Mouse (Mus musculus): ENCODE data around the gene Tex21. TPM values are rescaled to one million over a fixed set of nuclear protein-coding genes. Genes with fewer than 3 reads are reported as not detected.
"Not testable (repeated sequence)": the region's sequence is repeated elsewhere in the genome, so short reads cannot be mapped to it uniquely, and the experiment has no call there.

The Tex21 gene
- total and polyA plus RNA-seq, 2 experiments from 2014 or later, result not detected

GRCm38 (mm10) chr12:76239839-76240571, 6.5 kb downstream of the Tex21 start:
- DNase-seq (ENCODE audit: low spot score) (no peak), ATAC-seq (no peak)
- Histone ChIP-seq H3K4me3 (ENCODE audit: low read length) (no peak overlapping the region), H3K9me3 (ENCODE audit: low read length) (no peaks in the 10 kb centered on the region), H3K36me3 (ENCODE audit: insufficient read depth, low read length) (no peaks in the 10 kb centered on the region), H3K9ac (replicated peaks; ENCODE audit: low read length) (no peak overlapping the region), H3K27ac (no peak overlapping the region), H3K27me3 (ENCODE audit: insufficient read depth, low read length) (no peaks in the 10 kb centered on the region), H3K4me1 (ENCODE audit: insufficient read depth, low read length) (no peaks in the 10 kb centered on the region), H3K4me2 (ENCODE audit: low read depth, low read length) (no peak overlapping the region)
- 80% methylated on average over 7 of the region's 7 CpGs for WGBS
- no peak for TF ChIP-seq CTCF (IDR thresholded peaks at IDR 0.05; ENCODE audit: low read depth)

GRCm38 (mm10) chr12:76239145-76239838, 7.3 kb downstream of the Tex21 start:
- H3K4me2 ChIP-seq (ENCODE audit: low read depth, low read length), result no peak overlapping the region
- DNase-seq (ENCODE audit: low spot score) (no peak), ATAC-seq (no peak)
- no peak for TF ChIP-seq CTCF (IDR thresholded peaks at IDR 0.05; ENCODE audit: low read depth)
- H3K27me3 ChIP-seq (ENCODE audit: insufficient read depth, low read length), result no peaks in the 10 kb centered on the region
- no peak overlapping the region for H3K4me3 ChIP-seq (ENCODE audit: low read length)
- H3K4me1 ChIP-seq (ENCODE audit: insufficient read depth, low read length), result no peaks in the 10 kb centered on the region
- no peak overlapping the region for H3K9ac ChIP-seq (replicated peaks; ENCODE audit: low read length)
- WGBS, result 78% methylated on average over 10 of the region's 10 CpGs
- no peak overlapping the region for H3K27ac ChIP-seq
- no peaks in the 10 kb centered on the region for H3K36me3 ChIP-seq (ENCODE audit: insufficient read depth, low read length)
- no peaks in the 10 kb centered on the region for H3K9me3 ChIP-seq (ENCODE audit: low read length)

- no peak overlapping the region for H3K4me3 ChIP-seq (ENCODE audit: low read length)
- ATAC-seq (no peak), DNase-seq (ENCODE audit: low spot score) (no peak)
- no peaks in the 10 kb centered on the region for H3K4me1 ChIP-seq (ENCODE audit: insufficient read depth, low read length)
- H3K9ac ChIP-seq (replicated peaks; ENCODE audit: low read length), result no peak overlapping the region
- TF ChIP-seq CTCF (IDR thresholded peaks at IDR 0.05; ENCODE audit: low read depth), result no peak
- 90% methylated on average over 6 of the region's 6 CpGs for WGBS
- H3K27ac ChIP-seq, result no peak overlapping the region
- H3K4me2 ChIP-seq (ENCODE audit: low read depth, low read length), result no peak overlapping the region
- H3K36me3 ChIP-seq (ENCODE audit: insufficient read depth, low read length), result no peaks in the 10 kb centered on the region
- H3K27me3 ChIP-seq (ENCODE audit: insufficient read depth, low read length), result no peaks in the 10 kb centered on the region
- no peaks in the 10 kb centered on the region for H3K9me3 ChIP-seq (ENCODE audit: low read length)
Observed at GRCm38 (mm10) chr12:76235253-76235652, 11.3 kb downstream of the Tex21 start.

GRCm38 (mm10) chr12:76230644-76231043, 15.9 kb downstream of the Tex21 start:
- H3K4me1 ChIP-seq (ENCODE audit: insufficient read depth, low read length), result no peaks in the 10 kb centered on the region
- TF ChIP-seq CTCF (IDR thresholded peaks at IDR 0.05; ENCODE audit: low read depth), result no peak
- DNase-seq (ENCODE audit: low spot score) (no peak), ATAC-seq (no peak)
- no peaks in the 10 kb centered on the region for H3K27me3 ChIP-seq (ENCODE audit: insufficient read depth, low read length)
- H3K4me3 ChIP-seq (ENCODE audit: low read length), result no peak overlapping the region
- 84% methylated on average over 6 of the region's 6 CpGs for WGBS
- no peaks in the 10 kb centered on the region for H3K9me3 ChIP-seq (ENCODE audit: low read length)
- H3K36me3 ChIP-seq (ENCODE audit: insufficient read depth, low read length), result no peaks in the 10 kb centered on the region
- no peak overlapping the region for H3K4me2 ChIP-seq (ENCODE audit: low read depth, low read length)
- no peak overlapping the region for H3K27ac ChIP-seq
- H3K9ac ChIP-seq (replicated peaks; ENCODE audit: low read length), result no peak overlapping the region

GRCm38 (mm10) chr12:76222104-76222503, 24.4 kb downstream of the Tex21 start:
- not testable (repeated sequence) for ATAC-seq; DNase-seq (ENCODE audit: low spot score); H3K4me3 ChIP-seq (ENCODE audit: low read length); H3K4me2 ChIP-seq (ENCODE audit: low read depth, low read length); H3K27ac ChIP-seq; H3K4me1 ChIP-seq (ENCODE audit: insufficient read depth, low read length); H3K27me3 ChIP-seq (ENCODE audit: insufficient read depth, low read length); H3K9me3 ChIP-seq (ENCODE audit: low read length); H3K36me3 ChIP-seq (ENCODE audit: insufficient read depth, low read length); H3K9ac ChIP-seq (replicated peaks; ENCODE audit: low read length)
- WGBS, result 63% methylated on average over 3 of the region's 8 CpGs

- Histone ChIP-seq H3K9me3 (ENCODE audit: low read length) (no peaks in the 10 kb centered on the region), H3K4me2 (ENCODE audit: low read depth, low read length) (no peak overlapping the region), H3K27me3 (ENCODE audit: insufficient read depth, low read length) (no peaks in the 10 kb centered on the region), H3K27ac (no peak overlapping the region), H3K9ac (replicated peaks; ENCODE audit: low read length) (no peak overlapping the region), H3K36me3 (ENCODE audit: insufficient read depth, low read length) (no peaks in the 10 kb centered on the region), H3K4me1 (ENCODE audit: insufficient read depth, low read length) (no peaks in the 10 kb centered on the region), H3K4me3 (ENCODE audit: low read length) (no peak overlapping the region)
- DNase-seq (ENCODE audit: low spot score) (no peak), ATAC-seq (no peak)
- 75% methylated on average over 11 of the region's 11 CpGs for WGBS
- TF ChIP-seq CTCF (IDR thresholded peaks at IDR 0.05; ENCODE audit: low read depth), result no peak
Observed at GRCm38 (mm10) chr12:76216716-76217115, 29.8 kb downstream of the Tex21 start.

GRCm38 (mm10) chr12:76215121-76215520, 31.4 kb downstream of the Tex21 start:
- DNase-seq (ENCODE audit: low spot score) (no peak), ATAC-seq (no peak)
- H3K4me1 ChIP-seq (ENCODE audit: insufficient read depth, low read length), result no peaks in the 10 kb centered on the region
- WGBS, result 26% methylated on average over 5 of the region's 5 CpGs
- H3K9me3 ChIP-seq (ENCODE audit: low read length), result no peaks in the 10 kb centered on the region
- H3K9ac ChIP-seq (replicated peaks; ENCODE audit: low read length), result no peak overlapping the region
- no peaks in the 10 kb centered on the region for H3K36me3 ChIP-seq (ENCODE audit: insufficient read depth, low read length)
- H3K4me3 ChIP-seq (ENCODE audit: low read length), result no peak overlapping the region
- TF ChIP-seq CTCF (IDR thresholded peaks at IDR 0.05; ENCODE audit: low read depth), result no peak
- no peaks in the 10 kb centered on the region for H3K27me3 ChIP-seq (ENCODE audit: insufficient read depth, low read length)
- H3K4me2 ChIP-seq (ENCODE audit: low read depth, low read length), result no peak overlapping the region
- H3K27ac ChIP-seq, result no peak overlapping the region
